Mouse (Mus musculus): ENCODE results near the gene 1700122O11Rik.

Gene 1700122O11Rik

GRCm38 (mm10) chr17:48028250-48028649, 9.8 kb downstream of the 1700122O11Rik start:
- DNase-seq (ENCODE audit: low spot score), result no peak

- DNase-seq (ENCODE audit: low spot score), result no peak
Measured at GRCm38 (mm10) chr17:48027677-48028076, 10.4 kb downstream of the 1700122O11Rik start.

GRCm38 (mm10) chr17:48027019-48027418, 11.1 kb downstream of the 1700122O11Rik start:
- no peak for DNase-seq (ENCODE audit: low spot score)

GRCm38 (mm10) chr17:48024045-48024444, 14.0 kb downstream of the 1700122O11Rik start:
- DNase-seq (ENCODE audit: low spot score), result no peak

GRCm38 (mm10) chr17:48019585-48019984, 18.5 kb downstream of the 1700122O11Rik start:
- DNase-seq (ENCODE audit: low spot score), result no peak

- DNase-seq (ENCODE audit: low spot score), result no peak
Measured at GRCm38 (mm10) chr17:48016566-48016965, 21.5 kb downstream of the 1700122O11Rik start.

GRCm38 (mm10) chr17:48012561-48012960, 25.5 kb downstream of the 1700122O11Rik start:
- DNase-seq (ENCODE audit: low spot score), result no peak

- no peak for DNase-seq (ENCODE audit: low spot score)
Measured at GRCm38 (mm10) chr17:48011105-48011504, 27.0 kb downstream of the 1700122O11Rik start.

GRCm38 (mm10) chr17:48010283-48010682, 27.8 kb downstream of the 1700122O11Rik start:
- no peak for DNase-seq (ENCODE audit: low spot score)

- DNase-seq (ENCODE audit: low spot score), result no peak
Measured at GRCm38 (mm10) chr17:48005816-48006215, 32.3 kb downstream of the 1700122O11Rik start.

GRCm38 (mm10) chr17:48005091-48005490, 33.0 kb downstream of the 1700122O11Rik start:
- peak; percentile 54 for DNase-seq (ENCODE audit: low spot score)

- no peak for DNase-seq (ENCODE audit: low spot score)
Measured at GRCm38 (mm10) chr17:48004619-48005018, 33.5 kb downstream of the 1700122O11Rik start.

- DNase-seq (ENCODE audit: low spot score), result no peak
Measured at GRCm38 (mm10) chr17:48002486-48002885, 35.6 kb downstream of the 1700122O11Rik start.

GRCm38 (mm10) chr17:48001586-48002361, 36.3 kb downstream of the 1700122O11Rik start:
- peak; percentile 27 for DNase-seq (ENCODE audit: low spot score)

GRCm38 (mm10) chr17:48001157-48001556, 36.9 kb downstream of the 1700122O11Rik start:
- no peak for DNase-seq (ENCODE audit: low spot score)

GRCm38 (mm10) chr17:47999812-48000211, 38.3 kb downstream of the 1700122O11Rik start:
- no peak for DNase-seq (ENCODE audit: low spot score)

- no peak for DNase-seq (ENCODE audit: low spot score)
Measured at GRCm38 (mm10) chr17:47999403-47999802, 38.7 kb downstream of the 1700122O11Rik start.

GRCm38 (mm10) chr17:47997806-47998205, 40.3 kb downstream of the 1700122O11Rik start:
- no peak for DNase-seq (ENCODE audit: low spot score)

- no peak for DNase-seq (ENCODE audit: low spot score)
Measured at GRCm38 (mm10) chr17:47990392-47991123, 47.5 kb downstream of the 1700122O11Rik start.

- no peak for DNase-seq (ENCODE audit: low spot score)
Measured at GRCm38 (mm10) chr17:47989951-47990378, 48.1 kb downstream of the 1700122O11Rik start.

- no peak for DNase-seq (ENCODE audit: low spot score)
Measured at GRCm38 (mm10) chr17:47988811-47989210, 49.3 kb downstream of the 1700122O11Rik start.

- DNase-seq (ENCODE audit: low spot score), result no peak
Measured at GRCm38 (mm10) chr17:47988074-47988473, 50.0 kb downstream of the 1700122O11Rik start.

Measured in ovary, postnatal 36 days (tissue).